Mouse (Mus musculus) forebrain, embryonic 10.5 days (tissue): Measurements from ENCODE around the gene Soat1. TPM values are rescaled to one million over a fixed set of nuclear protein-coding genes. Genes with fewer than 3 reads are reported as not detected.
"Not testable (repeated sequence)": the region's sequence is repeated elsewhere in the genome, so short reads cannot be mapped to it uniquely, and the experiment has no call there.

Source experiments
- DNase-seq: peaks from one replicate; pipeline ENCODE4 v3.0.0-alpha.2; 2017; ENCODE audit warnings: low spot score; ENCODE audit errors: extremely low spot score
- H3K27ac ChIP-seq: fragments of 300-500 bp; sonication (generic); 2 replicates; pipeline ENCODE4 v1.5.1; 2016; ENCODE audit warnings: mild to moderate bottlenecking
- H3K27me3 ChIP-seq: fragments of 300-500 bp; sonication (generic); 2 replicates; pipeline ENCODE4 v1.6.1; 2016; ENCODE audit warnings: mild to moderate bottlenecking; ENCODE audit not compliant: poor library complexity, severe bottlenecking
- H3K36me3 ChIP-seq: fragments of 300-500 bp; sonication (generic); replicated peaks from 2 replicates; pipeline ENCODE4 v1.6.1; 2016; ENCODE audit warnings: mild to moderate bottlenecking, moderate library complexity
- H3K4me1 ChIP-seq: fragments of 300-500 bp; sonication (generic); 2 replicates; pipeline ENCODE4 v1.6.1; 2016
- H3K4me3 ChIP-seq: fragments of 300-500 bp; sonication (generic); 2 replicates; pipeline ENCODE4 v1.5.1; 2016; ENCODE audit warnings: mild to moderate bottlenecking, moderate library complexity
- H3K9me3 ChIP-seq: fragments of 300-500 bp; sonication (generic); 2 replicates; pipeline ENCODE4 v1.6.1; 2016; ENCODE audit warnings: mild to moderate bottlenecking, moderate library complexity
- WGBS: fragments of 180-500 bp; shearing (Covaris S2); methylation state at CpG from one replicate; pipeline ENCODE4 v1.1.7; 2016; 5-methylcytosine and 5-hydroxymethylcytosine counted together
- polyA plus RNA-seq: library from polyadenylated mRNA; unstranded; fragments of >200 nt; fragmentation: Nextera tagmentation; extraction: Ambion mirVana; gene quantifications from 2 replicates; pipeline ENCODE4 v1.2.1, GENCODE M21; 2016

Soat1 gene
- polyA plus RNA-seq, 1 experiment from 2014 or later, result 30.9 TPM

- Histone ChIP-seq H3K27ac (no peak overlapping the region), H3K4me3 (no peak overlapping the region), H3K27me3 (no peaks in the 10 kb centered on the region), H3K4me1 (no peaks in the 10 kb centered on the region), H3K9me3 (no peaks in the 10 kb centered on the region), H3K36me3 (no peaks in the 10 kb centered on the region)
- no peak for DNase-seq
- WGBS, result 75% methylated on average over 4 of the region's 4 CpGs
Measured at GRCm38 (mm10) chr1:156408521-156408920, 65.6 kb downstream of the Soat1 start.

DNA sequence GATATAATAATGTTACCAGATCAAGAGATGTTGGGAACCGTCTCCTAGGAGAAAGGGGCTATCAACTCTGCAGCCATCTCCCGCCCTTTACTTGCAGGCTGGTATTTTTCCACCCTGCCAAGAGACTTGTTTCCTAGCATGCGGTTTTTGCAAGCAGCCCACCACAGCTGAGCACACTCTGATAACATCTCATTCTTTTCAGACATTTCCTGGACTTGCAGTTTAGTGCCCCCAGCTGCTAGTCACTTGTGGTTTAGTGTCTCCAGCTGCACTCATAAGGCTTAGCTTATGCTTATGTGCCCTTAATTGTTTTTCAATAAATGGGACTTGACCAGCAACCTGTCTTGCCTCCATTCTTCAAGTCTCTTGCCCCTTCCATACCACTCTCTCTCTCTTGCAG, 66.1 kb downstream of the Soat1 start:
- no peak for DNase-seq
- Histone ChIP-seq H3K4me1 (no peaks in the 10 kb centered on the region), H3K27me3 (no peaks in the 10 kb centered on the region), H3K27ac (no peak overlapping the region), H3K36me3 (no peaks in the 10 kb centered on the region), H3K4me3 (no peak overlapping the region), H3K9me3 (no peaks in the 10 kb centered on the region)
- WGBS, result 79% methylated on average over 3 of the region's 3 CpGs

DNA sequence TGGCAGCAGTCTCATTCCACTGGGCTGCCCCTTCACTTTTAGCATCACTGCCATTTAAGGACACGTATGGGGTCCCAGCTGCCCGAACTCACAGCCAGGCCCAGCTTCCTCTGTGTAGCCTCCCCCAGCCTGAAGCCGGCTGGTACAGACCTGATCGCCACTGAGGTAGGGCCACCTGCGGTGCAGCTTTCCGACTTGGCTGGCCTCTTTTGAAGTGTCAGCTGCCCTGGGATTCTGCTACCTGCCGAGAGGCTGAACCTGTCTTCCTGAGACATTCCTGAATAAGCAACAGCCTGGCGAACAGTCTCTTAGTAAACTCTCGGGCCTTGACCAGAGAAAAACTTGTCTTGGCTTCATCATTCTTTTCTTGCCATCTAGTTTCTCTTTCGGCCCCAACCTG, 70.9 kb downstream of the Soat1 start:
- no peak overlapping the region for H3K4me3 ChIP-seq
- no peak overlapping the region for H3K27ac ChIP-seq
- no peaks in the 10 kb centered on the region for H3K4me1 ChIP-seq
- H3K27me3 ChIP-seq, result no peaks in the 10 kb centered on the region
- 41% methylated on average over 10 of the region's 10 CpGs for WGBS
- H3K36me3 ChIP-seq, result no peaks in the 10 kb centered on the region
- DNase-seq, result no peak
- no peaks in the 10 kb centered on the region for H3K9me3 ChIP-seq

GRCm38 (mm10) chr1:156402491-156402890, 71.6 kb downstream of the Soat1 start:
- Histone ChIP-seq H3K9me3 (no peaks in the 10 kb centered on the region), H3K4me1 (no peaks in the 10 kb centered on the region), H3K27ac (no peak overlapping the region), H3K27me3 (no peaks in the 10 kb centered on the region), H3K36me3 (no peaks in the 10 kb centered on the region), H3K4me3 (no peak overlapping the region)
- no peak for DNase-seq
- 49% methylated on average over 2 of the region's 2 CpGs for WGBS

DNA sequence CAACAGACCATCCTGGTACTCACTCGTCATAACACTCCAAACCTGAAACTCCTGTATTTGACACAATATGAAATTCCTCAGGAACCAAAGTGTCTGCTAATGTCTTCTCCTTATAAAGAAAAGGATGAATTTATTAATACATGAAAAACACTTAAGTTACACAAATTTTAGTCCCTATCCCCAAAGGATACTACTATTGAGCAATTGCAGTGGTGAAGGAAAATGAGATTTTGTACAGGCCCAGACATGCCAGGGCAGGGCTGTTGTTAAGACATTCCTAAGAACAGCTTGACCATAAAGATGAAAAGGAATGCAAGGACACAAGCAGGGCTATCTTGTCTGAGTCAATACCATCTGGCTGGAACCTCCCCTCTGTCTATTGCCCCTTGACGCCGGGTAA, 74.0 kb downstream of the Soat1 start:
- WGBS, result 92% methylated on average over 3 of the region's 3 CpGs

GRCm38 (mm10) chr1:156393148-156393547, 81.0 kb downstream of the Soat1 start:
- no peak for DNase-seq
- H3K9me3 ChIP-seq, result no peaks in the 10 kb centered on the region
- WGBS, result 80% methylated on average over 4 of the region's 4 CpGs
- H3K36me3 ChIP-seq, result no peaks in the 10 kb centered on the region
- H3K4me3 ChIP-seq, result no peak overlapping the region
- no peaks in the 10 kb centered on the region for H3K4me1 ChIP-seq
- no peaks in the 10 kb centered on the region for H3K27me3 ChIP-seq
- no peak overlapping the region for H3K27ac ChIP-seq

More for the DNA sequence above, 74.0 kb downstream of the Soat1 start:
- not testable (repeated sequence) for DNase-seq, H3K27me3 ChIP-seq, H3K9me3 ChIP-seq, H3K27ac ChIP-seq, H3K4me1 ChIP-seq, H3K4me3 ChIP-seq, H3K36me3 ChIP-seq

DNA sequence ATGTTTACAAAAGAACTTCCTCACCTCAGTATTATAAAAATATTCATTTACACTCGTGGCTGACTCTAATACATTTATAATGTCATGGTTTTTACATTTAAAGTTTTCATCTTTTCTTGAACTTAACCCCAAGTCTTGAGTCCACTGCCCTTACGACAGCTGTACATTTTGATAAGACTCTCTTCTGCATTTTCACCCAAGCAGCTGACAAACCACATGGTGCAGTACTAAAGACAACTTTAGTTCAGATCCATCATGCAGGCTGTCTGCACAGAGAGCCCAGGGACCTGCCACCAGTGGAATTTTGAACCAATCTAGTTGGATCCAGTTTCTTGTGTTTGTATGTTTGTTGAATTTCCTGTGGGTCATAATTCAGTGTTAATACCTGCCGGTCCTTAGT, 87.3 kb downstream of the Soat1 start:
- WGBS, result 74% methylated on average over 3 of the region's 3 CpGs
- no peak overlapping the region for H3K4me3 ChIP-seq
- no peak for DNase-seq

DNA sequence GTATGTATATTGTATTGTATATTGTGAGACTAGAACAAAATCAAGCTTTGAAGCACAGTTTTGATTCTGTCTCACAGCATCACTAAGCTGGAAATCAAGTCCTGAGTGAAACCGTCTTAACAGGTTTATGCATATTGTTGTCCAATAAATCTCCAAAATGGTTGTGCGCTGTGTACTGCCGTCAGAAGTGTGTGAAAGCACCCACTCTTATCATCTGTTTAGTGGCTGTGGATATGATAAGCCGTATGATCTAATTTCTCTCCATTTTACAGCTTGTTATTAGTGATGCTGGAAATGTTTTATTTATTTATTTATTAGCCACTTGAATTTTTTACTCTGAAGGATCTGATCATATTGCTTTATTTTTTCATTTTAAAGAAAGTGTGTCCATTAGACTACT, 87.9 kb downstream of the Soat1 start:
- no peak for DNase-seq
- H3K27me3 ChIP-seq, result no peaks in the 10 kb centered on the region
- H3K27ac ChIP-seq, result no peak overlapping the region
- WGBS, result 92% methylated on average over 4 of the region's 4 CpGs
- H3K9me3 ChIP-seq, result no peaks in the 10 kb centered on the region
- no peaks in the 10 kb centered on the region for H3K36me3 ChIP-seq
- no peaks in the 10 kb centered on the region for H3K4me1 ChIP-seq
- no peak overlapping the region for H3K4me3 ChIP-seq

More for the DNA sequence above, 87.3 kb downstream of the Soat1 start:
- Histone ChIP-seq H3K27ac (no peak overlapping the region), H3K36me3 (no peaks in the 10 kb centered on the region), H3K4me1 (no peaks in the 10 kb centered on the region), H3K9me3 (no peaks in the 10 kb centered on the region), H3K27me3 (no peaks in the 10 kb centered on the region)

DNA sequence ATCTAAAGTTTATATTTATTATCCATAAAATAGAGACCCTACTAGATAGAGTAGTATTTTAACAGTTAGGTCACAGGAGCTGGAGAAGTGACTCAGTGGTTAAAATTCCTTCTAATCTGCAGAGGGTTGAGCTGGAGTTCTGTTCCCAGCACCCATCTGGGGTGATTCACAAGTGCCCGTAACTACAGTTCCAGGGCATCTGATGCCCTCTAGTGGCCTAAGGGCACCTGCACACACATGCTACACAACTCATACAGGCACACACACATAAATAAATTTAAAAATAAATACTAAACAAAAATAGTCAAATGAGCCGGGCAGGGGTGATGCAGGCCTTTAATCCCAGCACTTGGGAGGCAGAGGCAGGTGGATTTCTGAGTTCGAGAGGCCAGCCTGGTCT, 92.9 kb downstream of the Soat1 start:
- Histone ChIP-seq H3K4me1 (no peaks in the 10 kb centered on the region), H3K4me3 (no peak overlapping the region), H3K27me3 (no peaks in the 10 kb centered on the region), H3K36me3 (no peaks in the 10 kb centered on the region), H3K9me3 (no peaks in the 10 kb centered on the region), H3K27ac (no peak overlapping the region)
- 89% methylated on average over 3 of the region's 3 CpGs for WGBS
- DNase-seq, result no peak

Other genes starting within 250 kb of the Soat1 start
- gene Tdrd5, start 170.7 kb downstream of the Soat1 start, polyA plus RNA-seq, result 0.04 and 0.09 TPM in 2 replicates
- not detected in 2 replicates for gene Nphs2, start 163.6 kb downstream of the Soat1 start, polyA plus RNA-seq
- 894 and 925 TPM in 2 replicates for gene Gm2000, start 108.3 kb downstream of the Soat1 start, polyA plus RNA-seq
- gene Axdnd1, start 53.2 kb downstream of the Soat1 start, polyA plus RNA-seq, result 0.09 and 0.17 TPM in 2 replicates
- 0.20 and 0.56 TPM in 2 replicates for gene Gm10031, start 49.7 kb upstream of the Soat1 start, polyA plus RNA-seq
- gene Abl2, start 84.5 kb upstream of the Soat1 start, polyA plus RNA-seq, result 4.8 and 5.0 TPM in 2 replicates
- gene Tor3a, start 200.0 kb upstream of the Soat1 start, polyA plus RNA-seq, result 5.4 and 6.2 TPM in 2 replicates
- gene Fam20b, start 244.8 kb upstream of the Soat1 start, polyA plus RNA-seq, result 16.4 and 17.5 TPM in 2 replicates